In the genomic region with DNA sequence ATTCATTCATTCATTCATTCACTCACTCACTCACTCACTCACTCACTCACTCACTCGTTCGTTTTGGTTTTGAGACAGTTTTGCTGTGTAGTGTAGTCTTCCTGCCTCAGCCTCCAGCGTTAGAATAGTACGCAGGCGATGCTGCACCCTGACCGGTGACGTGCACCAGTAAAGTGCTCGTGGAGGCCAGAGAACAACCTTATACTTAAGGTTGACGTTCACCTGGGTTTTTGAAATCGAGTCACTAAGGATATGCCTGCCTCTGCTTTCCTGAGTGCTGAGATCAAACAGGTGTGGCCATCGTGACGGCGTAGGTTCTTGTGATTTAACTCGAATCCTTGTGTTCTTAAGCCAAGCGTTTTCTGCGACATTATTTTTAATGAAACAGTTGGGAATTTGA, we compare ENCODE assay signal across 7 mouse cellular contexts. TPM values are rescaled to one million over a fixed set of nuclear protein-coding genes. Genes with fewer than 3 reads are reported as not detected.
A peak's percentile ranks its signal among the peaks of the same experiment; 100 is the strongest.
DNase-seq lines count a peak whose midpoint lies in the region; ATAC-seq and TF ChIP-seq lines count a peak whose summit lies in the region.

No protein-coding gene starts in this region.

- H3K27ac ChIP-seq in lung, embryonic 15.5 days: peak overlapping the region; percentile 39; the same call in 1 of the 2 replicates
- peak overlapping the region; percentile 66 for H3K27ac ChIP-seq in liver, embryonic 12.5 days
- H3K27ac ChIP-seq in neural tube, embryonic 13.5 days (replicated peaks): no peak overlapping the region

- no peak for TF ChIP-seq CTCF in brain, embryonic 14.5 days (IDR thresholded peaks at IDR 0.05; ENCODE audit: borderline replicate concordance, extremely low read depth, insufficient read depth, insufficient read length)

- TF ChIP-seq POLR2A in brain, embryonic 14.5 days (IDR thresholded peaks at IDR 0.05; ENCODE audit: borderline replicate concordance, extremely low read depth, insufficient read depth, insufficient read length, poor library complexity, severe bottlenecking): no peak

- no peaks in the 10 kb centered on the region for H3K36me3 ChIP-seq in lung, embryonic 15.5 days
- no peaks in the 10 kb centered on the region for H3K36me3 ChIP-seq in liver, embryonic 12.5 days
- H3K36me3 ChIP-seq in neural tube, embryonic 13.5 days: peaks cover 7% of the 10 kb centered on the region; the same call in 1 of the 2 replicates

- H3K4me3 ChIP-seq in lung, embryonic 15.5 days: peak overlapping the region; percentile 90
- H3K4me3 ChIP-seq in liver, embryonic 12.5 days: peak overlapping the region; percentile 97
- H3K4me3 ChIP-seq in neural tube, embryonic 13.5 days: peak overlapping the region; percentile 90

- peak overlapping the region; percentile 72 for H3K4me2 ChIP-seq in lung, embryonic 15.5 days
- peak overlapping the region; percentile 86 for H3K4me2 ChIP-seq in liver, embryonic 12.5 days
- H3K4me2 ChIP-seq in neural tube, embryonic 13.5 days: peak overlapping the region; percentile 74

- ATAC-seq in lung, embryonic 15.5 days (ENCODE audit: borderline replicate concordance, extremely low read depth, low FRiP score, low TSS enrichment): 0 out of 2 replicates have a peak, but pooled peaks have one; percentile 31
- ATAC-seq in hematopoietic stem cell, adult 5-6 weeks (replicated peaks in 1 of 2; ENCODE audit: insufficient read depth in 1 of 2, low FRiP score in 2 of 2, low TSS enrichment in 1 of 2, low read depth in 1 of 2, poor library complexity in 2 of 2, severe bottlenecking in 2 of 2): peak; percentile 8 to 18; a peak in 2 of 4 replicates
- peak; percentile 25 for ATAC-seq in liver, embryonic 12.5 days
- peak; percentile 34 for ATAC-seq in neural tube, embryonic 13.5 days (ENCODE audit: low read depth)

- H3K9me3 ChIP-seq in lung, embryonic 15.5 days: no peaks in the 10 kb centered on the region
- H3K9me3 ChIP-seq in liver, embryonic 12.5 days (replicated peaks): no peaks in the 10 kb centered on the region
- no peaks in the 10 kb centered on the region for H3K9me3 ChIP-seq in neural tube, embryonic 13.5 days

- 24% methylated on average over 16 of the region's 16 CpGs for WGBS in lung, embryonic 15.5 days
- 15% methylated on average over 16 of the region's 16 CpGs for WGBS in liver, embryonic 12.5 days (ENCODE audit: insufficient replicate concordance)
- WGBS in neural tube, embryonic 13.5 days: 32% methylated on average over 16 of the region's 16 CpGs

- peaks cover 8% of the 10 kb centered on the region; the same call in 1 of the 2 replicates for H3K4me1 ChIP-seq in lung, embryonic 15.5 days
- peaks cover 17% of the 10 kb centered on the region for H3K4me1 ChIP-seq in liver, embryonic 12.5 days
- H3K4me1 ChIP-seq in neural tube, embryonic 13.5 days (replicated peaks): peaks cover 18% of the 10 kb centered on the region

- no peaks in the 10 kb centered on the region for H3K27me3 ChIP-seq in lung, embryonic 15.5 days
- H3K27me3 ChIP-seq in liver, embryonic 12.5 days (replicated peaks): no peaks in the 10 kb centered on the region
- no peaks in the 10 kb centered on the region for H3K27me3 ChIP-seq in neural tube, embryonic 13.5 days

- DNase-seq in lung, postnatal 25 days (ENCODE audit: low spot score): no peak
- peak; percentile 2 for DNase-seq in brain, embryonic 14.5 days (ENCODE audit: low read depth)
- DNase-seq in gastrocnemius, postnatal 4 days (ENCODE audit: low spot score in 2 of 2): no peak

- H3K9ac ChIP-seq in lung, embryonic 15.5 days: peak overlapping the region; percentile 30
- peak overlapping the region; percentile 69 for H3K9ac ChIP-seq in liver, embryonic 12.5 days
- H3K9ac ChIP-seq in neural tube, embryonic 13.5 days: peak overlapping the region; percentile 51

RNA-seq across cellular contexts. Expression of a gene that starts 0.6 kb away (rescaled TPM):
- polyA plus RNA-seq in lung, embryonic 15.5 days (2015; fragmentation: Nextera tagmentation; extraction: Ambion mirVana): 41.5 and 43.0 TPM in 2 replicates
- 30.7 and 32.6 TPM in 2 replicates for polyA plus RNA-seq in brain, embryonic 14.5 days (2012; rRNA removed)
- total RNA-seq in hematopoietic stem cell, adult 5-6 weeks (2017): 12.9 and 16.6 TPM in 2 replicates
- 22.0 and 22.4 TPM in 2 replicates for polyA plus RNA-seq in liver, embryonic 12.5 days (2016; fragmentation: Nextera tagmentation; extraction: Ambion mirVana)
- polyA plus RNA-seq in neural tube, embryonic 13.5 days (2015; fragmentation: Nextera tagmentation; extraction: Ambion mirVana): 31.2 and 32.8 TPM in 2 replicates
- total RNA-seq in gastrocnemius, postnatal 4 days (2021): 10 to 100 TPM; 10.7 to 13.7 TPM

RNA-seq across cellular contexts. Expression of a gene that starts 56.1 kb away (rescaled TPM):
- 15.6 and 16.9 TPM in 2 replicates for polyA plus RNA-seq in lung, embryonic 15.5 days (2015; fragmentation: Nextera tagmentation; extraction: Ambion mirVana)
- polyA plus RNA-seq in brain, embryonic 14.5 days (2012; rRNA removed): 64.6 and 81.7 TPM in 2 replicates
- 64.4 and 74.5 TPM in 2 replicates for total RNA-seq in hematopoietic stem cell, adult 5-6 weeks (2017)
- 10.6 and 10.7 TPM in 2 replicates for polyA plus RNA-seq in liver, embryonic 12.5 days (2016; fragmentation: Nextera tagmentation; extraction: Ambion mirVana)
- polyA plus RNA-seq in neural tube, embryonic 13.5 days (2015; fragmentation: Nextera tagmentation; extraction: Ambion mirVana): 36.8 and 38.4 TPM in 2 replicates
- 10 to 100 TPM; 53.2 to 54.4 TPM for total RNA-seq in gastrocnemius, postnatal 4 days (2021)
